Mouse (Mus musculus) common myeloid progenitor, adult 5-6 weeks (primary cell): ENCODE results near the gene Lancl1. TPM values are rescaled to one million over a fixed set of nuclear protein-coding genes. Genes with fewer than 3 reads are reported as not detected.

Source experiments
- ATAC-seq: replicated peaks from 2 replicates; pipeline ENCODE4 v1.8.0; 2016; ENCODE audit warnings: low read depth, mild to moderate bottlenecking, moderate TSS enrichment, inconsistent platforms; ENCODE audit not compliant: poor library complexity, severe bottlenecking
- total RNA-seq: library from RNA; stranded (forward); fragments of 200-1000, 187-1606 nt; gene quantifications from 2 replicates; pipeline ENCODE4 v1.2.3, GENCODE M21; 2017

Lancl1 gene
- total RNA-seq, 1 experiment from 2014 or later = 39.8 TPM

GRCm38 (mm10) chr1:67020637-67021161 lies 18.0 kb downstream of the Lancl1 start:
- no peak for ATAC-seq

- 0 out of 2 replicates have a peak, but pooled peaks have one; percentile 50 for ATAC-seq
Measured at GRCm38 (mm10) chr1:67017101-67017870, 21.4 kb downstream of the Lancl1 start.

DNA sequence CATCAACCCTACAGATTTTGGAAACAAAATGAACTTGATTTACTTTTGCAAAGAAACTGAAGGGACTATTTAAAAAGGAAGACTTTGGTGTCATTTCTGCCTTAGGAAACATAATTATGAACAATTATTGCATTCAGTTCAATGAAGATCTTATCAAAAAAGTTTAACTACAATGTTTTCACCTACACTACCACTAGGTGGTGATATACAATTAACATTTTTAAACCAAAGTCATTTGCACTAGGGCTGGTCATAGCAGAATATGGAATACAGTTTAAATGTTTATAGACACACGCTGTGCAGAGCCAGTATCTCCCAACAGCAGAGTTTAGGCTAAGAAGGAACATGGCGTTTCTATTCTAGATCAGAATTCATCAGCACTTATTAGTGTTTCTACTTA lies 24.5 kb downstream of the Lancl1 start:
- peak; percentile 64 for ATAC-seq

DNA sequence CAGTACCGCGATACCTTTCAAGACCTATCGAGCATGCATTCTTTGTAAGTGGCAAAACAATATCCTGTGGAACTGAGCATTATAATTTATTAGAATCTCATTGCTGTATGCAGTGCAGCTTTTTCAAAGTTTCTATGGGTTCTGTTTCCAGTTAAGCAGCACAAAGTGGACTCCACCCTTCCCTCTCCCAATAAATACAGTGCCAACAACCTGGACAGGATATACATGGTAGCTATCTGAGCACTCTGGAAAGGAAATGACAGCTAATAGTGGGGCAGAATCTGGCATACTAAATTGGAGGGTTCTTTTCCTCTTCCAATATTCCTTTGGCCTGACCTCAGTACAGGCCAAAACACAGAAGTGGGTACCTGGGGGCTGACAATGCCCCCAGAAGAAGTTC lies 28.2 kb downstream of the Lancl1 start:
- no peak for ATAC-seq

DNA sequence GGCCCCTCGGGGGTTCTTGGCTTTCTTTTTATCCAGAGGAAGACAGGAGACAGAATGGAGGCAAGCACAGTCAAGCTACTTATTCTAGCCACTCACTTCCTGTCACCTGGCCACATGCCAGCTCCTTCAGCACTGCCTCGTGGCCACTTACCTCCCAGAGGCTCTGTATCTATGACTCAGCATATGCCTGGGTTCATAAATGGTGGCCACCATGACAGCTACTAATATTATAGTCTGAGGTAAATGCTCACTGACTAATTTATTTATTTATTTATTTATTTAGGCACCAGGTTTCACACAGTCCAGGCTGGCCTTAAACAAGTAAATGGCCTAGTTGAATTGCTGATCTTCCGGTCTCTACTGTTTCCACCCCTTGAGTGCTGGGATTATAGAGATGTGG lies 35.0 kb downstream of the Lancl1 start:
- peak; percentile 58 for ATAC-seq

DNA sequence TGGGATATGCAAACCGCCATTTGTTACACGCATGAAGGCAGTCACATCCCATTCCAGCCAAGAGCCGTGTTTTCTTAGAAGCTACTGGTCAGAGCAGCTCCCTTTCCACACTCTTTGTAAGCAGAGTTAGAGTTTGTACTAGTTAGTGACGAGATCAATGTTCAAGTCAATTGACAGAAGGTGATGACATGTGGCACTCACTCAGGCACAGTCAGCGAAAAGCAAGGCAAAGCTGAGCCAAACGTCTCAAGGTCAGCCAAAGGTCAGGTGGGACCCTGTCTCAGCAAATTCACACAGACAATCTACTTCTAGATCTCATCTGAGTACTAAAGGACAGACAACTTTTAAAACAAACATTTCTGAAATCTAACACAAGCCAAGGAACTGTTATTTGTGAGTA lies 36.4 kb downstream of the Lancl1 start:
- ATAC-seq = no peak

DNA sequence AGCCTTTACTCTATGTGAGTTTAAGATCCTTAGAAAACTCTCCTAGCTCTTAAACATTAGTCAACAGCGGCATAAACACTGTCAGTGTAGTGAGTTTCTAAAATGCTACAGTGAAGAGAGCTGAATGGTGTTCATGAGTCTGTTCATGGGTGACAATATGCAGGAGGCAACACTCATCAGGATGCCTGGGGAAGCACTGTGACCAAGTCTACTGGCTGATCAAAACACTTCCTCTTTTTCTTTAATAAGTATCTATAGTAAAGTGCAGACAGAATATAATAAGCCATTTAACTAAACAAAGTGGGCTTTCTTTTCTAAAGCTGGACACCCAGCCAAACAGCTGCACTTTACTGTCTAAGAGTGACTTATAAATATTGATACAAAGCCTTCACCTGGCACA lies 37.3 kb downstream of the Lancl1 start:
- peak; percentile 69 for ATAC-seq

- ATAC-seq = no peak
Measured at GRCm38 (mm10) chr1:67000484-67000883, 38.2 kb downstream of the Lancl1 start.

DNA sequence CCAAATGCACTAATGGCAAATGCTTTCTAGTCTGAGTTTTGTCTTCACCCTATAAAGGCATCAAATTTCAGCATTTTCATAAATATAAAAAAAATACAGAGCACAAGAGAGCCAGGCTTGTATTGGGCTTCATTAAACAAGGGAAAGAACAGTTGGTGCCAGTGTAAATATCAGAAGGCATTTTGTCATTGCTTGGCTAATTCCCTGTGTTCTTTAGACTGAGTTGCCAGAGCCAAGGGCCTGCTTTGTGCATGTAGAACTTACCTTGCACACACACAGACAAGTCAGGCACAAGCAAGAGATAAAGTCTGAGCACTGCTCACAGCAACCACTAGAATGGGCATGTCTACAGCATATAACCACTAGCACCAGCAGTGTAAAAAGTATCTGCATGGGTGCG lies 40.1 kb downstream of the Lancl1 start:
- no peak for ATAC-seq

GRCm38 (mm10) chr1:66998188-66998587 lies 40.5 kb downstream of the Lancl1 start:
- ATAC-seq = no peak

DNA sequence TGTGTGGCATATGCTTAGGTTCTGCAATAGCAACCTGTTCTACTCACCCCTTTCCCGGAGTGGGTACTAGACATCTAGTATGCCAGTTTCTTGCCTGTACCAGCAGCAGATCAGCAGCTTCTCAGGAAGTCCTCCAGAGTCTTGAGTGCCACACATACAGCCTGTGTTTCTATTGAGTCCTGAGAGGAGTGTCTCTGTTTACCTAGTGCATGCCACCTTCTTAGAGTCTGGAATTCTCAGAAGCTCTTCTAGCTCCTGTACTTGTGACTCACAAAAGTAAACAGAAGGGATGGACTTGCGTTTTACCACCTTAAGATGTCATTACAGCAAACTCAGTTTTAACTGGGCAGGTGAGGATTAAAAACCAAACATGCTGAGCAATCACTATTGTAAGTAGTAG lies 41.9 kb downstream of the Lancl1 start:
- no peak for ATAC-seq

GRCm38 (mm10) chr1:66992764-66993163 lies 45.9 kb downstream of the Lancl1 start:
- ATAC-seq = peak; percentile 83

DNA sequence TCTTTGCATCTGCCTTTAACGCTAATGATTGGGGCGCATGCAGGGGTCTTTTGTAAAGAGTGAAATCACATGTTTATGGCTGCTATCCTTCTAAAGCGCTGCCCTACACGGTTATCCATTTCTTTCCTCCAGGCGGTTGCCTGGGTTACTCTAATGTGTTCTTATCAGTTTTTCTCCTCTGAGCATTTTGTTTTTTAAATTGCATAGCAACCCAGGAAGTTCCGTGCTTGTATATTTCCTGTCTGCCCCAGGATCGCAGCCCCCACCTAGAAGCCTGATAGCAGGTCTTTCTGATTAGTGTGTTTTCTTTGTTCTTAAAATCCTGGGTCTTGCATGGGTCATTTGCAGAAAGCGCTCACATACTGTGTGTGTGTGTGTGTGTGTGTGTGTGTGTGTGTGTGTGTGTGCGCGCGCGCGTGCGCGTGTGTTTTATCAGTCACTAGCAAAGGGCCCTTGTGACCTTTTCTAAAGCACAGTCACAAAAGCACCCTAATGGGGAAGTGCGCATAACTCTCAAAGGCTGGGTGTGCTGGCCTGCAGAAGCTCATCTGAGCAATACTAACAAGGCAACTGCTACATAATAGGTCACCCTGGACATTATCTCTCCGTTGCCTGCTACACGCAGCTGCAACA lies 51.0 kb downstream of the Lancl1 start:
- ATAC-seq = peak; percentile 92

- no peak for ATAC-seq
Measured at GRCm38 (mm10) chr1:66985906-66986305, 52.8 kb downstream of the Lancl1 start.

DNA sequence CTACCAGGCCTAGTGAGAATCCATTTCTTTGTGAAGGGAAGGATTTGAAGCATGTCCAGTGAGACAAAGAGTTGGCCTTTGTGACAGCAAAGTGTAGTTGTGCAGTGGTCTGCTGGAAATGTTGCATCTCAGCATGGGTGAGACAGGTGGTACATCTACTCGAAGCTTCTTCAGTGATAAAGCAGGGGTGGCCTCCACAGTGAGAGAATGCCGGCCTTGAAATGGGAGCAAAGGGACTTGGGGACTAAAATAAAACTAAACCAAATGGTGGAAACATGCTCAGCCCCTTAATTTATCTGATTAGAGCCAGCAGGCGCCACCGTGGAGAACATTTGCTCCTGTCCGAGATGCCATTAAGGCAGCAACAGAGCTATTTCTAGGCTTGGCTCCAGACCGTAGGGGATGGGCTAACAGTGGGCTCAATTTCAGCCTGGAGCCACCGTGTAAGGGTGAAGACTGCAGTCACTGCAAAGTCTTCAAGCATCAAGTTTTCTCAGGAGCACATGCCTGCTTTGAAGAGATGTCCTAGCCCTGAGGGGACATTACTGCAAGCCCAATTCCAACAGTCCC lies 53.5 kb downstream of the Lancl1 start:
- ATAC-seq = no peak

GRCm38 (mm10) chr1:66980129-66980528 lies 58.5 kb downstream of the Lancl1 start:
- ATAC-seq = no peak

DNA sequence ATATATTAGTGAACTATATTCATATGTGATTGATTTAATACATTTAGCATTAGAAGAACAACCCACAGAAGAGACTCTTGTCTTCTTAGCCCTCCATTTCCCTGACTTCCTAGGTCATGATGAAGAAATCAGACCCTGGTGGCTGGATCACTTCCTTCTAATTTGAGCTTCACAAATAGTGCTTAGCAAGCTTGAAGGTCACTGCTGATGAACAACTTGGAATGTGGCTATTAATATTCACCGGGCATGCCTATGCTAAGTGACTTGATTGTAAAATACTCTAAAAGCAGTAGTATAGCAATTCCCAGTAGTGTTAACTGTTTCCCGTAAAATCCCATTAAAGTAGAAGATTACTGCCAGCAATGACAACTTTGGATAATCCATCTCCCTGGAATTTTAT lies 63.2 kb downstream of the Lancl1 start:
- no peak for ATAC-seq

DNA sequence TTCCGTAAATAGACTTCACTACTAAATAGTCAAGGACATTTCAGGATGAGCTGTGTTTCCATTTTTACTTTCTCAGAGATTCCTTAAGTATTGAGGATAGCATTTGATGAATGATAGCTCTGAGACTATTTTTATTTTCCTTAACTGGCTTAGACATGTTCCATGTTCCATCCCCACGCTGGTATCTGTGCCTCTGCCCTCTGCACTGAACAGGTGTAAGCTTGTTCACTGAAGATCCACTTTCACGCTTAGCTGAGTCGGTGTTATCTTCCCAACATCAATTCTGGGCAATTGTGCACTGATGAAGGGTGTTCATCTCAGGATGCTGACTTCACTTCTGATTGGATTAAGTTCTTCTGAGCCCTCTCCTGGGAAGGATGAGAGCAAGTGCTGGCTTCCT lies 73.8 kb downstream of the Lancl1 start:
- ATAC-seq = no peak

DNA sequence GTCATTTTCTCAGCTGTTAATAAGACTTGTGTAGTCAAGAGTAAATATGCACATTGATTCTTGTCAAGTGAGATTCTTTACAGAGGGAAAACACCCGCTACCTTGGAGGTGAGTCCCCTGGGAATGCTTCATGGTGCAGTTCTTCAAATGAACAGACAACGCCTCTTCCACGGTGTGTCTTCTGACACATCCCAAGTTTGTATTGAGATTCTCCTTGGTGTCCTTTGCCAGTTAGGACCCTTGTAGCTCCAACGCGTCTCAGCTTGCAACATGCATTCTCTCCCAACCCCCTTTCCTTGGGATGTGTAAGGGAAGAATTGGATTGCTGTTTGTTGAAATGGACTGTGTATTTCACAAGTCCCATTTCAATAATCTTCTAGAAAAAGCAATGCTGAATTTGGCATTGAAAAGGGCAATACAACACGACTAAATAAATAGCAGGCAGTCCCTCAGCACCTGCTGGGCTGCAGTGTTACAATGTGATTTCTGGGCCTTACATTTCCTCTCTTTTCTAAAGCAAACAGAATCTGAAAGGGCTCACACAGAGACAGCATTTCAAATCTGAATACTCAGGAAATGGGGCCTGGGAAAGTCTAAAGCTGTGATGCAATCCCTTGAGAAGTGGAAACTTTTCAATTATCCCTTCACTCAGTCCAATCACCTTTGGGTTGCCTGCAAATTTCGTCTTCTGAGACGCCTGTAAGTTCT lies 78.0 kb downstream of the Lancl1 start:
- no peak for ATAC-seq

DNA sequence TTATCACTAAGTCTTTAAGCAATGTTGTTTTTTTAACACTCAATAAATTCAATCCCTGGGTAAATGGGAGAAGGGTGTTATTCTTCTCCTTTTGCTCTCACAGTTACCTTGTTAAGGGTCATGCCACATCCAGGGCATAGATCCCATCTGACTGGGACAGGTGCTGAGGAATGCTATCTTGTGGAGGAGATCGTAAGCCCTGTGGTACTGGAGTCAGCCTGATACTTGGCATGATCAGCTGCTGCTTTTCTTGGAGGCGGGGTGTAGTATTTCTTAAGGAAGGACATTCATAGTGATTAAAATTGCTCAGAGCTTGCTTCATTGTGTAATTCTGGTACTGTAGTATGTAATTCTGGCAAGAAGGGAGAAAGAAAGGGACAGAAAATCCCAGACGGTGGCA lies 81.3 kb downstream of the Lancl1 start:
- ATAC-seq = no peak

GRCm38 (mm10) chr1:66951086-66951485 lies 87.6 kb downstream of the Lancl1 start:
- ATAC-seq = no peak
